Mouse (Mus musculus) liver (tissue): ENCODE measurements around the gene Apoa5.
"Not testable (repeated sequence)": the region's sequence is repeated elsewhere in the genome, so short reads cannot be mapped to it uniquely, and the experiment has no call there.

Experiments
- DNase-seq: peaks from one replicate; pipeline ENCODE4 v3.0.0-alpha.2; 2020; ENCODE audit warnings: mixed read lengths

The Apoa5 gene

DNA sequence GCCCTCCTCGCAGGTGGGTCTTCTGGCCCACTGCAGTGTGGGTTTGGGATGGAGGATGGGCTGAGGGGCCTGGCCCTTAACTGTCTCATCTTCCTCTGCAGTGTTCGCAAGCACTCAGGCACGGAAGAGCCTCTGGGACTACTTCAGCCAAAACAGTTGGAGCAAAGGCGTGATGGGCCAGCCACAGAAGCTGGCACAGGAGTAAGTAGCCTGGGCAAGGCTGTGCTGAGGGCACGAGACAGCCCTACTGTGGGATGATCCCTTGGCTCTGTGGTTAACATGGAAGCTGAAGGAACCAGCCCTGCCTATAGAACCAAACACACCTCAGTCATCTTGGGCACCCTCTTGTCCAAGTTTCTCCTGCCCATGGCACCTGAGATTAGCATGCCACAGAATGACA, 692 bp downstream of the Apoa5 start:
- no peak for DNase-seq

DNA sequence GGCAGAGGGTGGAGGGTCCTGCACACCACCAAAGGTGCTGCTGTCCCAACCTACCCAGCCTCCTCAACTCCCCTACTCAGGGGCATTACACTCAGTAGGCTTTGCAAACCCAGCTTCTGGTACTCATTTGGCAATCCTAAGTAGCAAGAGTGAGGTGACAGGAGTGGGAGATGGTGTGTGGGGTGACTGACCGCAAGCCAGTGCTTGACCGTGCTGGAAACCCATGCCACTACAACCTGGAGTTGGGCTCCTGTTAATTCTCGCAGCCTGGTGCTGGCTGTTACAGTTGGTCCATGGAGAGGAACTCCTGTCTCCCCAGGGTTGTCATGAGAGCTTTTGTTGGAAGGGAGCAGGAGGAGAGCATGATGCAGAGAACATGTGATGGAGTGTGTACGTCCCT, 2.3 kb downstream of the Apoa5 start:
- no peak for DNase-seq

DNA sequence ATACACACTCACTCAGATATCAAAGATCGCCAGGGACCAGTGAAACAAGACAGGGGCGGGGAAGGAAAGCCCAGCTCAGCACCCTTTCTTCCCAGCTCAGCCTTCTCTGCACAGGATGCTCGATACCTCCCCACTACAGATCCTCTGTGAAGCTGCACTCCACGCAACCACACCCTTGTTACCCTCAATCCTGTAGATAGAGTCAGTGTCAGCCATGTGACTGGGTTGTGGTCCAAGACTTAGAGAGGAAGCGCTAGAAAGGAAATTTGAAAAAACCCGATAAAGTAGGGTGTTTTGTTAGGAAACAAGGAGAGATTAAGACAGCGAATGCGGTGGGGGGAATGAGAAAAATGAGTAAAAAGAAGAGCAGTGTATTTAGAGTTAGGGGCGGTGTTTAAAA, 3.6 kb downstream of the Apoa5 start:
- DNase-seq: peak; percentile 23

DNA sequence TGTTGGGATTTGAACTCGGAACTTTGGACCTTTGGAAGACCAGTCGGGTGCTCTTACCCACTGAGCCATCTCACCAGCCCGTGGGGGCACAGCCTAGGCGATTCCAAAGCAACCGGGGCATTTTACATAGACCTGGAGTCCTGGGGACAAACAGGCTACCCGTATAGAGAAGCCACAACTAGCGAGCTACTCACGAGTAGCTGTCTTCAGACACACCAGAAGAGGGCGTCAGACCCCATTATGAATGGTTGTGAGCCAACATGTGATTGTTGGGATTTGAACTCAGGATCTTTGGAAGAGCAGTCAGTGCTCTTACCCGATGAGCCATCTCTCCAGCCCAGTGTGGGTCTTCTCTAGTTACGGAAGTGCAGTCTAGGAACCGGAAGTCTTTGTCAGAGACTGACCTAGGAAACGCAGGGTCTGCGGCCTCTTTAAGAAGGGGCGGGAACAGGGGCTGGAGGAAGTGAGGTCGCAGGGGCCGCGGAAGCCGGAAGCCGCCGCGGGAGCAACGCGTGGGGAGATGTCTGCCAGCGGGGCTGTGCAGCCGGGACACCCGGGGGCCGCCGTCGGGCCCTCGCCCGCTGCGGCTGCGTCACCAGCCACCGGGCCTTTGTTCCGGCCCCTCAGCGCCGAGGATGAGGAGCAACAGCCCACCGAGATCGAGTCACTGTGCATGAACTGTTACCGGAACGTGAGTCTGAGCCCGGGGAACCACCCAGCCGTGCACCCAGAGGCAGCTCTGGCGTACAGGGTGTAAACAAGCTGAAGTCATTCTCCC, 4.4 kb downstream of the Apoa5 start, which contains the start of gene Zpr1:
Gene Zpr1 (plus strand): TSS at position 388 of the 778 bp plus-strand sequence.
- DNase-seq: peak; percentile 88

DNA sequence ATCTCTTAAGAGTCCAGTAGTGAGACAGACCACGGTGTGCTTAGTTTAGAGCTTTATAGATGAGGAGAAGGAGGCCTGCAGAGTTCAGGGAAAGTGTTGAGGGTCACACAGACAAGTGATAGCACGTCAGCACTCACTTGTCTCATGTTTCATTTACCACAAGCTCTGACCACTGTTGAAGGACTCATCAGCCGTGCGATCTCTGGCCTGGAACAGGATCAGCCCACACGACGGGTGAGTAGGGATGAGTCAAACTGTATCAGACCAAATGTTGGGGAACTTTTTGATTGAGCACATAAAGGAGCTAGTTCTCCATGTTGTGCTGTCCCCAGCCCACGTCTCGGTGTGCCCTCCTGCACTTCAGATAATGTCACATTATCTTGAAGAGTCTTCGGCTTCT, 6.1 kb downstream of the Apoa5 start:
- no peak for DNase-seq

DNA sequence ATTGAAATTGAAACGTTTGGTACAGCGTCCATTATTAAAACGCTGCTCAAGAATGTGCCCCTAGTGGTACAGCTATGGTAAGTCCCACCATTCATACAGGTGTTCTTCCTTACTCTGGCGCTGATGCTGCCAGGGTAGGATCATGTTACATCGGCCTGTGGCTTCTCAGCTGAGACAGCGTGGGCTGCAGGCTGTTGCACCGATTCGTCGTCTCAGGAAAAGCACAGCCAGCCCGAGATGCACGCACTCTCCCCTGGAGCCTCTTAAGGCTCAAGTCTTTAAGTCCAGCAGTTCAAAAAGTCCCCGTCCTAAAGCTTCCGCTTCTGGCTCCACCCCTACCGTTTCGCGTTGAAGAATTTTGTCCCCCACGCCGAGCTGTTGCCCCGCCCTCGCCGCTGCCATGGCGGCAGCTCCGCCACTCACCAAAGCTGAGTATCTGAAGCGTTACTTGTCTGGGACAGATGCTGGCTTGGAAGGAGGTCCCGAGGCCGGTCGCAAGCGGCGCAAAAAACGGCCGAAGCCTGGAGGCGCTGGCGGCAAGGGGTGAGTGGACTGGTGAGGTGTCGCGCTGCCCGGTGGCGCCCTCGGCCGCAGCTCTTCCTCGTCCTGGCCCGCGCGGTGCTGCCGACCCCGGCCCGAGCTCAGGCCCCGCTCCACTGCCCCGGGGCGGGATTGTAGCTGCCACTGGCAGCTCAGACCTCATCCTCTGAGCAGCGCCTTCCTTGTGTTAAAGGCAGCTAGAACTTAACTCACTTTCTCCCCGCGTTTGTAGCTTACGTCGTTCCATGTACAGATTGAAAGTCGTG, 14.4 kb downstream of the Apoa5 start, which contains the start of gene Bud13:
Gene Bud13 (plus strand): TSS at position 378 of the 806 bp plus-strand sequence.
- peak; percentile 91 for DNase-seq

DNA sequence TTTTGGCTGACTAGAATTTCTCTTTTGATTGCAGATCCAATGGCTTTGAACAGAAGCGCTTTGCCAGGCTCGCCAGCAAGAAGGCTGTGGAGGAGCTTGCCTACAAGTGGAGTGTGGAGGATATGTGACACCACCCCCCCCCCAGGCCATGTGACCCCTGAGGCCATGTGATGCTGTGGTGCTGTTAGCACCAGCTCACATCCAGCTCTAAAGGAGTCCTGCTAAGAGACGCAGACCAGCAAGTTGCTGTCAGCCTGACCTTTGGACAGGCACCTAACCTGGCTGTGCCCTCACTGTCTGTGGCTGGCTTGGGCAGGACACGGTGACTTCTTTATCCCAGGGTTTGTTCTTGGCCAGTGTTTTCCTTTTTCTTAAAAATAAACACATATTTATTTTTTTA, 29.9 kb downstream of the Apoa5 start:
- no peak for DNase-seq

DNA sequence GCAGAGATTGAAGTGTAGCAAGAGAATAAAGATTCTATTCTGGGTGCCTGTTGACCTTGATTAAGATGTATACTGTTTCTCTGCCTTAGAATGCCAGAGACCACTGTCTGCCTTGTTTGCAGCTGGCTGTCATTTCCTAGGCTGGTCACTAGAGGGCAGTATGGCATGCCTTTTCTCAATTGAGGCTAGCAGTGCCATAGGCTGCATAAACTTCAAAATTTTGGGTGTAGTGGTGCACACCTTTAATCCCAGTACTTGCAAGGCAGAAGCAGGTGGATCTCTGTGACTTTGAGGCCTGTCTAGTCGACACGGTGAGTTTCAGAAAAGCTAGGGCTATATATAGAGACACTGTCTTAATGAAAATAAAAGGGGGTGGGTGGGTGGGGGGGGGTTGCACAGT, 33.7 kb downstream of the Apoa5 start:
- DNase-seq: peak; percentile 44

DNA sequence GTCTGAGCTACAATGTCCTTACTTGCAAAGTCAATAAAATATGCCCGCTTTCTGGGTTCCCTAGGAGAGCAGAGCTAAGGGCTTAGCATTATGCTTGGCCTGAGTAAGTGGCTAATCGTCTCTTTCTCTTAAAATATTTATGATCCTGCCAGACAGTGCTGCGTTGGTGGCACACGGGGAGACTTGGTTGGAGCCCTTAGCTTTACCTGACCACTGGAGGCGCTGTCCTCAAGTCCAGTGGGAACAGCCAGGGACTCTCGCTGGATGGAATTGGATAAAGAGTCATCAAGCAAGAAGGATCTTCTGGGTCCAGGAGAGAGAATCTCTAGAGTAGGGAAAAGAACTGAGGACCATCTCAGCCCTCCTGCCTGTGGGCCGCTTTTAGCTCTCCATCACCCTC, 40.7 kb downstream of the Apoa5 start:
- no peak for DNase-seq

DNA sequence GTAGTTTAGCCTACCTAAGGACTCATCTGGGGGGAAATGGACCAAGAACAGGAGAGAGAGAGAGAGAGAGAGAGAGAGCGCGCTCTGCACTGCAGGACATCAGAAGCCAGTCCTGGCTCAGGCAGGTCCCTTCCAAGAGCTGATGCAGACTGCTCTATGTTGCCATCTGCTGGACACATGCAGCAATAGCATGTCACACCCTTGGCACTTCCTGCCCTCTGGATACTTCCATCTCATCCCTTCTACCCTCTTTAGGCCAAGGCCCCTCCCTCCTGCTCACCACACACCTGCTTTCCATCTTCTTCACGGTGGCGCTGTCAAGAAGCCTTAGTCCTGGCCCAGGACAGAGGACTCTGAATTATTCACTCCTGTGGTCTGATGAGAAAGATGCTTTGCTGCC, 46.1 kb downstream of the Apoa5 start:
- peak; percentile 65 for DNase-seq

DNA sequence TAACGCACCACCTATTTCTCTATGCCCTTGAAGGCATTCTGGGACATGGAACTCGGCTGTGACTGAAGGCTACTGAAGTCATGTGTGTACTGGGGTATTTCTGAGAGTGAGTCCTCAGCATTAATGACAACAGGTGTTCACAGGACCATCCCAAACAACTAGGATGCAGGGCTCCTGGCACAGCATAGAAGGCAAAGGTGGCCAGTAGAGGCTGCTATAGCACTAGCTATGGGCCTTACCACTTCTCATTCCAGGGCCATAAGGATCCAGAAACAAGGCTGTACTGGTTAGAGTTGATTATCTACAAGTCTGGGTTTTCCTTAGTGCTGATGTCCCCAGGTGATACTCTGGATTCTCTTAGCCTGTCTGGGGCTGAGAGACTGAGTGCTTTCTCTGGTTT, 46.5 kb downstream of the Apoa5 start:
- no peak for DNase-seq

DNA sequence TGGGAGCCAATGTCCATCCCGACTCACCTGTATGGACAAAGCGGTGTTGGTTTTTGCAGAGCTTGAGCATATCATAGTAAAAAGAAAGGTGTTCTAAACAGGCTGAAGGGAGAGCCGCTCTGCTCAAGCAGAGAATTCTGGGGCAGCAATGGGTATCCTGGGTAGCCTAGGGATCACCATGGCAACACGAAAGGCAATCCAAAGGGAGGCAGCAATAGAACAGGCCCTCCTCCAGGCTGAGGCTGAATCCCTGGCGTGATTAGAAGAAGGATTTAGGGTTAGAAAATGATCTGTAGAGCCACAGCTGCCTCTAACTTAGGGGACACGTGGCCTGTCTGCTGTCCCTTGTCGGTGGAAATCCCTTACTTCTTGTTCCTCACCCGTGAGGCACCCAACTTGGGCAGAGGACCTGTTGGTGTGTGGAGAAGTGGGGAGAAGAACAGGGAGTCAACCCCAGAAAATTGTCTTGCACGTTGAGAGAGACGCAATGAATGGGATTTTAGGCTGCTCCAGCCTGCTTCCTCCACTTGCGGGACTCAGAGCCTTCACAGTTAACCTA, 47.5 kb downstream of the Apoa5 start:
- no peak for DNase-seq

DNA sequence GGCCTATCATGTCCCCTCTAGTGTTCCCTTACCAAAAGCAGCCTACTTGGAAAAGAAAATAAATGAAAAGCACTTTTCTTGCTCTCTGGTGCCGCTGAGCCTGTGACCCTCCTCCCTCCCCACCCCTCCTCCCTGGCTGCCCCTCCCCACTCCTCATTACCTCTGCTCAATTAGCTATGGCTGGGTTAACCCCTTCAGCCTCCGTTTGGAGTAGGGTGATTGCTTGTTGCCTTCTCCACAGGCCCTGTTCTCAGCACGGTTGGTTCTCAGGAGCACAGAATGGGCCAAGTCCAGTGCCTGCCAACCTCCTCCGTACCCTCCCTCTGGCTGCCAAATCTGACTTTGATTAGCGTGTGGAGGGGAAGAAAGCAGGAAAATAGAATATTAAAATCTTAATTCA, 48.0 kb downstream of the Apoa5 start:
- DNase-seq: no peak

DNA sequence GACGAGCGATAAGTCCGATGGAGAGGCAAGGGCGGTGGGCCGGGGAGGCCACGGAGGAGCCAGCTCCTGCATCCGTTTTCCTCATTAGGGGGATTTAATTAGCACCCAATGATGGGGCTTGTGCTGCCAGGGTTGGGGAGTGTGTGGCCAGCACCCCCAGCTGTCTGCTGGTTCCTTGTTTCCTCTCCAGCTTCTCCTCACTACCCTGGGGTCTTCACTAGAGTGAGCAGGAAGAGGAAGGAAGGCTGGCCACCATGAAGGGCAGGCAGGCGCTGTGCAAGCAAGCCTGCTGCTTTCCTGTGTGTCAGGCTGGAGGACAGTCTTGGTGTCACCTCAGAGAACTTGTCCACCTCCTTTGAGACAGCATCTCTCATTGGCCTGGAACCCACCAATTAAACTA, 48.5 kb downstream of the Apoa5 start:
- DNase-seq: no peak

DNA sequence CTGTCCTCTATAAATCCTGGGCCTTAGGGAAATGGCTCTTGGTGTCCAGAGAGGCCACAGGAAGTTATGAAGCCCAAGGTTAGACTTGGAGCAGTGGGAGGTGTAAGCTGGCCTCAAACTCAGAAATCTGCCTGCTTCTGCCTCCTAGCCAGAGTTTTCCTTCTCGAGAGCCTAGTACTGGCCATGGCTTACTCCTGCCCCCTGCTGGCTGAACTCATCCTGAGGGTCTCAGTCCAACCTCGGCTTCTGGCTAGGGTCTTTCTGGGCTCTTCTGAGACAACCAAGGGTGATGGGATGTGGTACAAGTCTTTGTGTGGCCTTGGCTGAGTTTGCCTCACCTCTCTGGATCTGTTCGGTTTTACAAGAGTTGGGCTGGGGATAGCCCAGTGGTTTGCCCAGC, 49.5 kb downstream of the Apoa5 start:
- DNase-seq: no peak

DNA sequence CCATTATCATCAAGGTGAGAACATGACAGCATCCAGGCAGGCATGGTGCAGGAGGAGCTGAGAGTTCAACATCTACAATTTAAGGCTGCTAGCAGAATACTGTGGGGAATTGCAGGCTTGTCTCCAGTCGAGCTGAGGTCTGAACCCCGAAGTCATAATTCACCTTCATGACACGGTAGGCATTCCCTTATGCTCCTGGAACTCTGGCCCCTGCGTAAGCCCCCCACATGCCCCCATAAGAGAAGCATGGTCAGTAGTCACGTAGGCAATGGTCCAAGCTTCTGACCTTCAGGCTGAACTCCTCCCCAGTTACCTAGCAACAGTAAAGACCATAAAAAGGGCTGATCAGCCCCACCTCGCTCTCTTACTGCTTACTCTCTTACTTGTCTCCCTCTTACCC, 51.5 kb downstream of the Apoa5 start, which contains the start of gene 4931429L15Rik:
Gene 4931429L15Rik (minus strand): TSS at position 101 of the 400 bp plus-strand sequence.
- not testable (repeated sequence) for DNase-seq

DNA sequence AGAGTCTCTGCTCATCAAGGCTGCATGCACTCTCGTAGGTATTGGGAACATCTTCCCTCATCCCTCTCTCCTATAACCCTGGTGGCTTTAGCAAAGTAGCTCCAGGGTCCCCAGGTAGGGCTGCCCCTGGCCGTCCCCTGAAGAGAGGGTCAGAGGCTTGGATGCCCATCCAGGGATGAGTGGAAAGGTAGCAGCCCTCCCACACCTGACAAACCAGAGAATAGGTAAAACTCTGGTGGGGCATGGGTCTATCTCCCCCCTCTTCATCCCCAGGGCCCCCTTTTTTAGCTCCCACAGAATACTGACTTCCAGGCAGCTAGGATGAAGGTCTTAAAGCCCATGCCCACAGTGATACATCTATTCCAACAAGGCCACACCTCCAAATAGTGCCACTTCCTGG, 52.0 kb downstream of the Apoa5 start:
- DNase-seq: no peak
